Mouse (Mus musculus): Measurements from ENCODE around the gene Aacs.

The Aacs gene

GRCm38 (mm10) chr5:125534168-125534610 lies 58.6 kb downstream of the Aacs start:
- no peak for DNase-seq (ENCODE audit: low spot score)

DNA sequence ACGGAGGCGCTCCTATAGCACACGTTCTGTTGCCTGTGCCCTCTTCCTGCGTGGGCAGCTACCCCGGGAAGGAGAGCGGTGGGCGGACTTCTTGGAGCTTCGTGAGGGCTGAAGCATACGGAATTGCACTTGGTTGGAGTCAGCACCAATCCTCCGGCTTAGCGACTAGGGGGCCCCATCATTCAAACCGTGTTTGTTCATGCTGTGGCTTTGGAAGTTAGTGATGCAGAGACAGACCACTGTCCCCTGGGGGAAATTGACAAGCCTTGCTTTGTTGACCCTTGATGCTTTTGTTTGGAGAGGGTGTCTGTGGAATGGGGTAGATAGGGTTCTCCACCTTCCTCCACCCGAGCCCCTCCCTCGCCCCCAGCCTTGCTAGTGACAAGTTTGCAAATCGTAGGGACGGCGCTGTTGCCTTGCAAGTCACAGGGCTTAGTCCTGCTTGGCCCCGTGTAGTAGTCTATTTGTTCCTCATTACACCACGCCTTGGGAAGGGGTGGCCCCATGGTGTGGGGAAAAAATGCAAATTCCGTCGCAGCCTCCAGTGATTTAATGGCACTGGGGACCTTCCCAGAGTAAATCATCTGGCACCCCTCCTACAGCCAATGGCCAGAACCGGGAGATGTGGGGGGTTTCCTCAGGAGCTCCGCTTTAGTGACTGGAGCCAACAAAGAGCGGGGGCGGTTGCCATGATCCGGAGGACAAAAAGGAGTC lies 59.2 kb downstream of the Aacs start:
- DNase-seq (ENCODE audit: low spot score): no peak

DNA sequence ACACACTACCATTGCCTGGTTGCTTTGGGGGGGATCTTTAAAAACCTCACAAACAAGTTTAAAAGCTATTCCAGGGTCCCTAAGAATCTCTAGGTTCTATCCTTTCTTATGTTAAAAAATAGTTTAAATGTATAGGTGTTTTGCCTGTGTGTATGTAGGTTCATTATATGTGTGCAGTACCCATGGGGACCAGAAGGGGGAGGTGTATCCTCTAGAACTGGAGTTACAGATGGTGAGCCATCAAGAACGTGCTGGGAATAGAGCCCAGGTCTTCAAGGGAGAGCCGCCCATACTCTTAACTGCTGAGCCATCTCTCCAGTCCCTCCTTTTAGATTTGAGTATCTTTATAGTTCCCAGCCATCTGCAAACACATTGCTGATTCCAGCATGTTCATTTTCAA lies 69.5 kb downstream of the Aacs start:
- no peak for DNase-seq (ENCODE audit: low spot score)

DNA sequence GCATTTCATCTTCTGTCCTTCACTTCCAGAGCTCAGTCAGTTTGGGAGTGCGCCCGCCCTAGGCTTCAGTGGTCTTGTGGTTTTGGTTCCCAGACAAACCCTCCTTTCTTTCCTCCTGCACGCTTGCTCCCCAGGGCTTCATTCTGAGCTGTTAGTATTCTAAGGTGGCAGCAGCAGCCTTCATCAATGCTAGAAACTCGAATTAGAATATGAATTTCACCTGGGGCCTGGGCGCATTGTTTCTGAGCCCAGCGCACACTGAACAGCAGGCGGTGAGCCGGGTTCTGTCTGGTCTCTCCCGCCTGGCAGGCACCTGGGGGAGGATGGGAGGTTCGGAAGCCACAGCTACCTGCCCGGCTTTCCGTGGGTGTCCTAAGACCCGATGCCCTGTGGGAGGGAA lies 70.7 kb downstream of the Aacs start:
- no peak for DNase-seq (ENCODE audit: low spot score)

- no peak for DNase-seq (ENCODE audit: low spot score)
Measured at GRCm38 (mm10) chr5:125549750-125550489, 74.3 kb downstream of the Aacs start.

DNA sequence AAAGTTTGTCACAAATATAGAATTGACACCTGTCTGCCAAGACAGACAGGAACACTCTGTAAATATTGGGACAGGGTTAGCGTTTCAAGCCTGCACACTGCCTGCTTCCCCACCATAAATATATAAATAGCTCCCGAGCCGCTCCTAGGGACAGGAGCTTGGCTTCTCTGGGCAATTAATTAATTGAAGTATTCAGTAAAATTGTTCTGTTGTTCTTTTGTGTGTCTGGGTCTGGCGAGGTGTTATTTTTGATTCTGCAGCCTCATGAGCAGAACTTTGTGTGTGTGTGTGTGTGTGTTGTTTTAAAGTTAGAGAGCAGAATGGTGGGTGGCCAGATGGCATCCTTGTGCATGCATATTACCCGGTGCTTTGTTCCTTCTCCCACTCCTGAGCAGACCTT lies 80.1 kb downstream of the Aacs start:
- DNase-seq (ENCODE audit: low spot score): no peak

GRCm38 (mm10) chr5:125563492-125563891 lies 87.9 kb downstream of the Aacs start:
- DNase-seq (ENCODE audit: low spot score): no peak

- no peak for DNase-seq (ENCODE audit: low spot score)
Measured at GRCm38 (mm10) chr5:125565725-125566124, 90.1 kb downstream of the Aacs start.

Measured in layer of hippocampus, adult 9-10 months (tissue).